Mouse (Mus musculus) limb, embryonic 10.5 days (tissue): ENCODE results near the gene Scd3. TPM values are rescaled to one million over a fixed set of nuclear protein-coding genes. Genes with fewer than 3 reads are reported as not detected.

ENCODE experiments used
- DNase-seq: peaks from one replicate; pipeline ENCODE4 v3.0.0-alpha.2; 2017; ENCODE audit warnings: low spot score
- H3K27ac ChIP-seq: fragments of 300-500 bp; sonication (generic); 2 replicates; pipeline ENCODE4 v1.5.1; 2016; ENCODE audit warnings: mild to moderate bottlenecking
- H3K27me3 ChIP-seq: fragments of 300-500 bp; sonication (generic); 2 replicates; pipeline ENCODE4 v1.6.1; 2016; ENCODE audit warnings: low read depth, mild to moderate bottlenecking; ENCODE audit not compliant: poor library complexity, severe bottlenecking
- H3K36me3 ChIP-seq: fragments of 300-500 bp; sonication (generic); 2 replicates; pipeline ENCODE4 v1.6.1; 2016; ENCODE audit warnings: mild to moderate bottlenecking, moderate library complexity
- H3K4me1 ChIP-seq: fragments of 300-500 bp; sonication (generic); 2 replicates; pipeline ENCODE4 v1.6.1; 2016
- H3K4me3 ChIP-seq: fragments of 300-500 bp; sonication (generic); 2 replicates; pipeline ENCODE4 v1.5.1; 2016; ENCODE audit warnings: mild to moderate bottlenecking, moderate library complexity
- H3K9me3 ChIP-seq: fragments of 300-500 bp; sonication (generic); replicated peaks from 2 replicates; pipeline ENCODE4 v1.6.1; 2016; ENCODE audit warnings: mild to moderate bottlenecking
- WGBS: fragments of 180-500 bp; shearing (Covaris S2); methylation state at CpG from one replicate; pipeline ENCODE4 v1.1.7; 2016; 5-methylcytosine and 5-hydroxymethylcytosine counted together
- polyA plus RNA-seq: library from polyadenylated mRNA; unstranded; fragments of >200 nt; fragmentation: Nextera tagmentation; extraction: Ambion mirVana; gene quantifications from 2 replicates; pipeline ENCODE4 v1.2.1, GENCODE M21; 2016

The Scd3 gene
- polyA plus RNA-seq, 1 experiment from 2014 or later, result 0.41 TPM

- 92% methylated on average over 10 of the region's 10 CpGs for WGBS
- Histone ChIP-seq H3K4me1 (no peaks in the 10 kb centered on the region), H3K36me3 (no peaks in the 10 kb centered on the region), H3K27ac (no peak overlapping the region), H3K27me3 (no peaks in the 10 kb centered on the region), H3K4me3 (no peak overlapping the region), H3K9me3 (no peaks in the 10 kb centered on the region)
- no peak for DNase-seq
Measured at GRCm38 (mm10) chr19:44197053-44197852, 5.8 kb upstream of the Scd3 start.

- WGBS, result 91% methylated on average over 6 of the region's 6 CpGs
- Histone ChIP-seq H3K4me1 (no peaks in the 10 kb centered on the region), H3K9me3 (no peaks in the 10 kb centered on the region)
Measured at GRCm38 (mm10) chr19:44198494-44198893, 4.6 kb upstream of the Scd3 start.

GRCm38 (mm10) chr19:44198964-44199363 is 4.1 kb upstream of the Scd3 start:
- no peaks in the 10 kb centered on the region for H3K27me3 ChIP-seq
- no peaks in the 10 kb centered on the region for H3K36me3 ChIP-seq
- no peaks in the 10 kb centered on the region for H3K9me3 ChIP-seq
- no peak overlapping the region for H3K27ac ChIP-seq
- H3K4me3 ChIP-seq, result no peak overlapping the region
- 76% methylated on average over 2 of the region's 2 CpGs for WGBS
- DNase-seq, result peak; percentile 42
- H3K4me1 ChIP-seq, result no peaks in the 10 kb centered on the region

More at GRCm38 (mm10) chr19:44198494-44198893, 4.6 kb upstream of the Scd3 start:
- DNase-seq, result no peak
- H3K4me3 ChIP-seq, result no peak overlapping the region
- H3K27me3 ChIP-seq, result no peaks in the 10 kb centered on the region
- no peaks in the 10 kb centered on the region for H3K36me3 ChIP-seq
- H3K27ac ChIP-seq, result no peak overlapping the region

GRCm38 (mm10) chr19:44207079-44207478 is 4.0 kb downstream of the Scd3 start:
- H3K27ac ChIP-seq, result no peak overlapping the region
- no peaks in the 10 kb centered on the region for H3K4me1 ChIP-seq
- H3K9me3 ChIP-seq, result no peaks in the 10 kb centered on the region
- no peak for DNase-seq
- H3K36me3 ChIP-seq, result no peaks in the 10 kb centered on the region
- H3K4me3 ChIP-seq, result no peak overlapping the region
- 57% methylated on average over 2 of the region's 2 CpGs for WGBS
- no peaks in the 10 kb centered on the region for H3K27me3 ChIP-seq

GRCm38 (mm10) chr19:44215255-44215654 is 12.2 kb downstream of the Scd3 start:
- WGBS, result 72% methylated on average over 12 of the region's 12 CpGs
- H3K27ac ChIP-seq, result no peak overlapping the region
- no peaks in the 10 kb centered on the region for H3K4me1 ChIP-seq
- no peaks in the 10 kb centered on the region for H3K27me3 ChIP-seq
- H3K36me3 ChIP-seq, result no peaks in the 10 kb centered on the region
- DNase-seq, result no peak
- H3K9me3 ChIP-seq, result no peaks in the 10 kb centered on the region
- H3K4me3 ChIP-seq, result no peak overlapping the region

- 75% methylated on average over 3 of the region's 3 CpGs for WGBS
- no peak for DNase-seq
- Histone ChIP-seq H3K9me3 (no peaks in the 10 kb centered on the region), H3K27me3 (no peaks in the 10 kb centered on the region), H3K27ac (no peak overlapping the region), H3K4me1 (no peaks in the 10 kb centered on the region), H3K4me3 (no peak overlapping the region), H3K36me3 (no peaks in the 10 kb centered on the region)
Measured at GRCm38 (mm10) chr19:44217958-44218525, 15.0 kb downstream of the Scd3 start.

- Histone ChIP-seq H3K9me3 (no peaks in the 10 kb centered on the region), H3K4me3 (no peak overlapping the region), H3K27me3 (no peaks in the 10 kb centered on the region), H3K27ac (no peak overlapping the region), H3K4me1 (no peaks in the 10 kb centered on the region), H3K36me3 (no peaks in the 10 kb centered on the region)
- no peak for DNase-seq
- WGBS, result 93% methylated on average over 5 of the region's 5 CpGs
Measured at GRCm38 (mm10) chr19:44225728-44226127, 22.7 kb downstream of the Scd3 start.

- DNase-seq, result no peak
- H3K27me3 ChIP-seq, result no peaks in the 10 kb centered on the region
- H3K9me3 ChIP-seq, result no peaks in the 10 kb centered on the region
- H3K27ac ChIP-seq, result no peak overlapping the region
- no peaks in the 10 kb centered on the region for H3K4me1 ChIP-seq
- H3K36me3 ChIP-seq, result no peaks in the 10 kb centered on the region
- WGBS, result 71% methylated on average over 2 of the region's 2 CpGs
- H3K4me3 ChIP-seq, result no peak overlapping the region
Measured at GRCm38 (mm10) chr19:44229776-44230175, 26.7 kb downstream of the Scd3 start.

GRCm38 (mm10) chr19:44230212-44230611 is 27.1 kb downstream of the Scd3 start:
- H3K4me1 ChIP-seq, result no peaks in the 10 kb centered on the region
- DNase-seq, result no peak
- H3K4me3 ChIP-seq, result no peak overlapping the region
- no peaks in the 10 kb centered on the region for H3K27me3 ChIP-seq
- no peaks in the 10 kb centered on the region for H3K36me3 ChIP-seq
- no peaks in the 10 kb centered on the region for H3K9me3 ChIP-seq
- 91% methylated on average over 3 of the region's 3 CpGs for WGBS
- H3K27ac ChIP-seq, result no peak overlapping the region

- Histone ChIP-seq H3K27ac (no peak overlapping the region), H3K4me3 (no peak overlapping the region), H3K4me1 (no peaks in the 10 kb centered on the region), H3K9me3 (no peaks in the 10 kb centered on the region), H3K27me3 (no peaks in the 10 kb centered on the region), H3K36me3 (no peaks in the 10 kb centered on the region)
- WGBS, result 90% methylated on average over 4 of the region's 4 CpGs
- DNase-seq, result no peak
Measured at GRCm38 (mm10) chr19:44231608-44232151, 28.6 kb downstream of the Scd3 start.

- Histone ChIP-seq H3K4me1 (peaks cover 7% of the 10 kb centered on the region), H3K36me3 (no peaks in the 10 kb centered on the region), H3K27ac (no peak overlapping the region), H3K4me3 (peak overlapping the region; percentile 27), H3K9me3 (no peaks in the 10 kb centered on the region), H3K27me3 (no peaks in the 10 kb centered on the region)
- 16% methylated on average over 19 of the region's 19 CpGs for WGBS
- no peak for DNase-seq
Measured at GRCm38 (mm10) chr19:44237471-44238006, 34.5 kb downstream of the Scd3 start.

- no peaks in the 10 kb centered on the region for H3K27me3 ChIP-seq
Measured at GRCm38 (mm10) chr19:44238906-44239305, 35.8 kb downstream of the Scd3 start.

GRCm38 (mm10) chr19:44245761-44246171 is 42.7 kb downstream of the Scd3 start:
- H3K27ac ChIP-seq, result no peak overlapping the region
- 12% methylated on average over 5 of the region's 5 CpGs for WGBS
- no peak overlapping the region for H3K4me3 ChIP-seq
- peaks cover 29% of the 10 kb centered on the region for H3K4me1 ChIP-seq
- peak; percentile 37 for DNase-seq
- no peaks in the 10 kb centered on the region for H3K36me3 ChIP-seq
- no peaks in the 10 kb centered on the region for H3K27me3 ChIP-seq
- H3K9me3 ChIP-seq, result no peaks in the 10 kb centered on the region

More at GRCm38 (mm10) chr19:44238906-44239305, 35.8 kb downstream of the Scd3 start:
- 89% methylated on average over 2 of the region's 2 CpGs for WGBS
- DNase-seq, result no peak
- Histone ChIP-seq H3K27ac (no peak overlapping the region), H3K9me3 (no peaks in the 10 kb centered on the region), H3K4me3 (no peak overlapping the region), H3K4me1 (peaks cover 7% of the 10 kb centered on the region), H3K36me3 (no peaks in the 10 kb centered on the region)
